Mouse (Mus musculus) adrenal gland, adult (tissue): Measurements from ENCODE around the gene Gimd1.
A peak's percentile ranks its signal among the peaks of the same experiment; 100 is the strongest.

Source experiments
- DNase-seq, 2 experiments: peaks; one replicate each; pipeline ENCODE4 v3.0.0; 2022 to 2023; ENCODE audit warnings: low spot score in 1 of 2; ENCODE audit not compliant: inconsistent age in 2 of 2

The Gimd1 gene

GRCm38 (mm10) chr3:132629601-132630239, at the start of gene Gimd1:
TSS of gene Gimd1 (plus strand) at chr3:132629820.
- no peak for DNase-seq

GRCm38 (mm10) chr3:132581198-132581597, 48.4 kb upstream of the Gimd1 start:
- DNase-seq = no peak

- no peak for DNase-seq
Observed at GRCm38 (mm10) chr3:132582339-132582738, 47.3 kb upstream of the Gimd1 start.

- no peak for DNase-seq
Observed at GRCm38 (mm10) chr3:132585122-132585972, 44.3 kb upstream of the Gimd1 start.

GRCm38 (mm10) chr3:132588146-132588545, 41.5 kb upstream of the Gimd1 start:
- peak; percentile 10 to 73 for DNase-seq

GRCm38 (mm10) chr3:132590010-132590409, 39.6 kb upstream of the Gimd1 start:
- peak in 1 of 2 experiments; percentile 38 for DNase-seq

GRCm38 (mm10) chr3:132590604-132591003, 39.0 kb upstream of the Gimd1 start:
- DNase-seq = no peak

- no peak for DNase-seq
Observed at GRCm38 (mm10) chr3:132628741-132629140, 879 bp upstream of the Gimd1 start.

- peak; percentile 32 to 71 for DNase-seq
Observed at GRCm38 (mm10) chr3:132633261-132633660, 3.6 kb downstream of the Gimd1 start.

- no peak for DNase-seq
Observed at GRCm38 (mm10) chr3:132637080-132637479, 7.5 kb downstream of the Gimd1 start.

GRCm38 (mm10) chr3:132644071-132644470, 14.5 kb downstream of the Gimd1 start:
- no peak for DNase-seq

GRCm38 (mm10) chr3:132646814-132647213, 17.2 kb downstream of the Gimd1 start:
- no peak for DNase-seq

- DNase-seq = no peak
Observed at GRCm38 (mm10) chr3:132649368-132649767, 19.7 kb downstream of the Gimd1 start.

GRCm38 (mm10) chr3:132650191-132650590, 20.6 kb downstream of the Gimd1 start:
- DNase-seq = no peak

- DNase-seq = peak in 1 of 2 experiments; percentile 42
Observed at GRCm38 (mm10) chr3:132651776-132652175, 22.2 kb downstream of the Gimd1 start.

- DNase-seq = no peak
Observed at GRCm38 (mm10) chr3:132653959-132654358, 24.3 kb downstream of the Gimd1 start.

- no peak for DNase-seq
Observed at GRCm38 (mm10) chr3:132655955-132656354, 26.3 kb downstream of the Gimd1 start.

GRCm38 (mm10) chr3:132677494-132677893, 47.9 kb downstream of the Gimd1 start:
- no peak for DNase-seq

GRCm38 (mm10) chr3:132683447-132684230, 54.0 kb downstream of the Gimd1 start, which contains the start of gene Tbck:
TSS of gene Tbck (plus strand) at chr3:132684144.
- DNase-seq = peak; percentile 95 to 99

GRCm38 (mm10) chr3:132684231-132684928, 54.8 kb downstream of the Gimd1 start, which contains the start of gene Aimp1:
TSS of gene Aimp1 (minus strand) at chr3:132684370.
- no peak for DNase-seq
